Mouse (Mus musculus) 3T3-L1 (cell line): ENCODE measurements around the gene Spred3.
A peak's percentile ranks its signal among the peaks of the same experiment; 100 is the strongest.

Experiments
- DNase-seq: peaks from one replicate; pipeline ENCODE4 v3.0.0-alpha.2; 2015; ENCODE audit warnings: low read depth, low spot score

Gene Spred3

DNA sequence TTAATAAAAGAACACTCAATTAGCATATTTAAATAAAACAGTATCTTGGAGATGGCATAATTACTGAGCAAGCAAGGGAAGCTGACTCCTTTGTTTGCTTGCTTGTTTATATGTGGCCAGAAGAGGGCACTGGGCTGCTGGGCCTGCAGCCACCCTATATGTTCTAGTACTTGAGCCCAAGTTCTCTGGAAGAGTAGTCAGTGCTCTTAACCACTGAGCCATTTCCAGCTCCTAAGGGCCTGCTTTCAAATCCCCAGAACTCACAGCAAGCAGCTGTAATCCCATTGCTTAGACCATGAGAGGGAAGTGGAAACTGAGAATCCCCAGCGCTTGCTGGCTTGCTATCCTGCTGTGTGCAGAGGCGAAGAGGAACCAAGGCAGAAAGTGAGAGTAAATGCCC is 41.5 kb downstream of the Spred3 start:
- peak; percentile 44 for DNase-seq

DNA sequence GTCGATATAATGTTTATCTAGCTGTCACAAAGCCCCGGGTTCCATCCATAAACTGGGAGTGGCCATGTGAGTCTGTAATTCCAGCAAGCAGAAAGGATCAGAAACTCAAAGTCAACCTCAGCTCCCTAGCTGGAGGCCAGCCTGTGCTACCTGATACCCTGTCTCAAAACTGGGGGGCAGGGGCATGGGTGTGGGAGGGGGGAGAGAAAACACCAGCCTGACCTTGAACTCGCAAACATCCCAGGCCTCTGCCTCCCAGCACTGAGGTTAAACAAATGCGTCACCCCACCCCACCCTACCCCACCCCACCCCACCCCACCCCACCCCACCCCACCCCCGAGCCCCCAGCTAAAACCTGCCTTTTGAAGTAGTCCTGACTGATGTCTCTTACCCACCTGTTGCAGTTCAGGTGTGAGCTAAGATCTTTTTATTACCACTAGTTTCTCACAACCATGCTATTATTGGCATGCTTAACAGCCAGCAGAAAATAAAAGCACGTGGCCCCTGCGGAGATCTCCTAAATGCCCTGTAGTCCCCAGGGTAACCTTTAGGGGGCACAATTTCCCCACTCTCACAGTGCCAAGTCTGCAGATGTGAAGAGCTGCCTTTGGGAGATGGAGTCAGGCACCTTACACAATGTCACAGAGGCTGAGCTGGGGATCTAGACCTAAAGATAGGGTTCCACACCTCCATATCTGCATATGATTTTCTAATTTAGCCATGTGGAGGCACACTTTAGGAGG is 43.9 kb downstream of the Spred3 start:
- peak; percentile 57 for DNase-seq

DNA sequence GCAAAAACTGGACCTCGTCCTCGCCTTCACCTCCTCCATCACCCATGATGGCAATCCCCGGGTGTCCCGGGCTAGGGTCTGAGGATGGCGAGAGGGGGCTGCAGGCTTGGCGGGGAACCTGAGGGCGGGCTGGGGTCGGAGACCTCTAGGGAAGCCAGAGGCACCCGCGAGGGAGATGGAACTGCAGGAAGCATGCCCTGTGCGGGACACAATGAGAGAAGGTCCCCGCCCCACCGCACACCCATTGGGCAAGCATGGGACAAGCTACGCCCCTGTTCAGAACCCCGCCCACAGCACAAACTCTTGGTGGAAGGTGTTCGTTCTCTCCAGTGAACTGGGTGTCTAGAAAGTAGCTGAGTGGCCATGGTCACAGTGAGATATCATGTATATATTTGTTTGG is 45.2 kb downstream of the Spred3 start, which contains the start of gene Ryr1:
Gene Ryr1, minus strand, starts transcription at position 210 of the 400 bp plus-strand sequence.
- DNase-seq: peak; percentile 7

DNA sequence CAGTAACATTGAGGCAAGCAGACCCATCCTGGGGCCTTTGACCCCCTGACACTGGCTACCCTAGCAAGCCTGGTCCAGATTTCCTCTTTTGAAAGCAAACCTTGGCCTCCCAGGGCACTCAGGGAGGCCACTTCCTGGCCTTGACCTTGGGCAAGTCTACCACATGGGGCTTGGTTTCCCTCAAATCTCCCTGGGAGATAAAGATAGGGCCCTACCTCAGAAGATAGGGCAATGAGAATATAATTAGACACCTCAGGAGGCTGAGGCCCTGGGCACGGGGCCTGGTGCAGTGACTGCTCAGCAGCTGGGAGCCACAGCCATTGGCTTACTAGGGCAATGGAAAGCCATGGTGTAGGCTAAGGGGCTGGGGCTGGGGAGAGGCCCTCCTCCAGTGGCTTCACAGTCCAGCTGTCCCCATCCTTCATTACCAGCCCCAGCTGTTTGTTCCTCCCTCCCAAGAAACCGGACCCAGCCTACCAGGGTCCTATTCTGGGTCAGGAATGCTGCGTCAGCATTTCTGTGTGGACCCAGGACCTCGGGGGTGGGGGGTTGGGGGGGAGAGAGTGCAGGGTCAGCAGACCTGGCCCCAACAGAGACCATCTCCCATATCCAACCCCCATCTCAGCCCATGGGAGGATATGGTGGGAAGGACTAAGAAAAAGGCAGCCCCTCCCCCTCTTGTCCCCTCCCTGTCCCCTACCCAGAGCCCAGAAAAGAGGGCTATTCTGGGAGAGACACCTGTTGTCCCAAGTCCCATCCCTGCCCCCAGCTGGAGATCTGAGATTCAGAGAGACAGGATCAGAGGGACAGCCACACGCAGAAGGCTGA is 46.5 kb downstream of the Spred3 start:
- DNase-seq: no peak

DNA sequence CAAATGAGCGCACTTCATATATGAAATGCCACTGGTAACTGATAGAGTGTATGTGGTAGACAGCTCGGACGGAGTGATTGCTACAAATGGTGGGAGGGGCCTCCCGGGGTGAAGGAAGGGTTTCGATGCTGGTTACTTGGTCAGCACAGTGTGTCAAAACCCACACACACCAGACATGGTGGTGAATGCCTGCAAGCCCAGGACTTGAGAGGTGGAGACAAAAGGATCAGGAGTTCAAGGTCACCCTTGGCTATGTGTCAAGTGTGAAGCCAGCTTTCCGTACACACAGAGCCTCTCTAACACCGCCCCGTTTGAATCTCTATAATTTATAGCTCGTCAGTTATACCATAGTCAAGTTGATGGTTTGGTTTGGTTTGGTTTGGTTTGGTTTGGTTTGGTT is 47.4 kb downstream of the Spred3 start:
- no peak for DNase-seq

DNA sequence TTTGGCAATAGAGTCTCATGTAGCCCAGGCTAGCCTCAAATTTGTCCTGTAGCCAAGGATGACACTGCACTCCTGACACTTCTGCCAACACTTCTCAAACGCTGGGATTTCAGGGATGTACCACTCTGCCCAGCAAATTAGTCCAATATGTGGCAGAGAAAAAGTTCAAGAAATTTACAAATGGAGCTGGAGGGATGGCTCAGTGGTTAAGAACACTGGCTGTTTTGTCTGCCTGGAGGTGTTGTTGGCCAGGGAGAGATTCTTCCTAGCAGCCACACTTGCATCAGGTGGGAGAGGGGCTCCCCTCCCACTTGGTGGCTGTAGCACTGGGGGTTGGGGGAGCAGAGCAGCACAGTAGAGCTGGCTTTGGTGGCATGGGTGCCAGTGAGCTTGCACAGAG is 50.7 kb downstream of the Spred3 start:
- peak; percentile 70 for DNase-seq

DNA sequence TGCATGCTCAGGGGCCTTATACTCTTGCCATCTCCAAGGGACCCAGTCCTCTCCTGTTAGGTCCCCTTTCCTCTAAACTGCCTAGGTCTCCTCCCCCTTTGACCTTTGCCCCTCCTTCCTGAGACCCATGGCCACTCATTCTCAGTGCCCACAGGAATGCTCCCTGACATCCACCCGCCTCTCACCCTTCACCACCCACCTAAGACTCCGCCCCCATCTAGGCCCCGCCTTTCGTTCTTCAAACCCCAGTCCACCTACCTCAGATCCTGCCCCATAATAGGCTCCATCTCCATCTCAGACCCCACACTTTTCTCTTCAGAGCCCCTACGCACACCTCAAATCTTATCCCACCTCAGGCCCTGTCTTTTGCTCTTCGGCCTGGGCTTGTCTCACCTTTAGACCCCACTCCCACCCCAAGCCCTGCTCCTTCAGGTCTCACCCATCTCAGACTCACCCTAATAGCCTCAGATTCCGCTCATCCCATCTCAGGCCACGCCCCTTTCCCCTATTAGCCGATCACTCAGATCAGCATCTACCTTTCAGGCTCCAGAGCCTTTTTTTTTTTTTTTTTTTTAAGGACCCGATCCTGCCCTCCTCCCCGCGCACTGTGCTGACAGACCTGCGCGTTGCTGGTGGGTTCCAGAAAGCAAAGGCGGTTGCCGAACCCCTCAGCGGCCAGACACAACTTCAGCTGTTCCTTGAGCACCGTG is 51.9 kb downstream of the Spred3 start:
- DNase-seq: no peak

DNA sequence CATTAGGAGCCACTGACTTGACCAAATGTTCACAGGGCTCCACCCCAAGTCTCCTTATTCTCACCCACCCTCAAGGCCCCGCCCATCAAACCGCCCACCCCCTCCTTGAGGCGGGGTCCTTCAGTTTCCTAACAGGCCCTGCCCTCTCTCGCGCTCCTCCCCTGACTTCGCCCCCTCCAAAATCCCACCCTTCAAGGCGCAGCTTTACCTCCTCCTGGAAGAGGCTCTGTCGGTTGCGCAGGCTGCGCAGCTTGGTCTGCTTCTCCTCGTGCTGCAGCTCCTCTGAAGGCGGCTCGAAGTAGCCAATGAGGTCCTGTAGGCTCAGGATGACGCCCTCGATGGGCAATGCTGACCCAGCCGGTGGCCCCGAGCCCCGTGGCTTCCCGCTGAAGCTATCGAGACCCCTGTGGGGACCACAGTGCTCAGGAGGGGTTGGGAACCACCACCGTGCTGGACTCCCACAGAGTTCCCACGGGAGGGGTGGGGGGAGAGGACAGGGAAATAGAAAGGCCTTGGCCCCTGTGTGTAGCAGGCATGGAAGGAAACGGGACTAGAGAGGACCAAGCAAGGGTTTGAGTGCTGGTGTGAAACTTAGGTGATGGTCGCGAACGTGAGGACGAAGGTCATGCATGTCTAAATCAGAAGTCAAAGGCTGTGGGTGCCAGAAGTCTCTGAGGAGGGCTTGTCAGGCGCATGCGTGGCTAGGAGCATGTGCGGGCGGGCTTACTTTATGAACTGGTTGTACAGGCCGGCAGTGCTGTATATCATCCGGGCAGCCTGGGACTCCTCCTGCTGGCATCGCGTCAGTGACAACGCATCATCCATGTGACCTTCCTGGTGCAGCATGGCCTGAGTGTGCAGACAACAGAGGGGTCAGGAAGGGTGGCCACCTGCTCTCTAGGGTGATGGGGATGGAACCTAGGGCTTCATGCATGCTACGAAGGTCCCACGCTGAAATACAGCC is 60.9 kb downstream of the Spred3 start:
- DNase-seq: no peak
